Mouse (Mus musculus) embryonic fibroblast, embryonic 13.5 days (primary cell): ENCODE data around the gene Wnt3.

Experiments
- CTCF ChIP-seq: IDR thresholded peaks from 2 replicates; pipeline ENCODE4 v1.5.1; 2011; ENCODE audit warnings: mild to moderate bottlenecking, control low read depth, low read length, moderate library complexity, borderline replicate concordance; ENCODE audit not compliant: insufficient read depth
- POLR2A ChIP-seq: IDR thresholded peaks from 2 replicates; pipeline ENCODE4 v1.6.1; 2011; ENCODE audit warnings: low read depth, mild to moderate bottlenecking, control low read depth, low read length, moderate library complexity

DNA sequence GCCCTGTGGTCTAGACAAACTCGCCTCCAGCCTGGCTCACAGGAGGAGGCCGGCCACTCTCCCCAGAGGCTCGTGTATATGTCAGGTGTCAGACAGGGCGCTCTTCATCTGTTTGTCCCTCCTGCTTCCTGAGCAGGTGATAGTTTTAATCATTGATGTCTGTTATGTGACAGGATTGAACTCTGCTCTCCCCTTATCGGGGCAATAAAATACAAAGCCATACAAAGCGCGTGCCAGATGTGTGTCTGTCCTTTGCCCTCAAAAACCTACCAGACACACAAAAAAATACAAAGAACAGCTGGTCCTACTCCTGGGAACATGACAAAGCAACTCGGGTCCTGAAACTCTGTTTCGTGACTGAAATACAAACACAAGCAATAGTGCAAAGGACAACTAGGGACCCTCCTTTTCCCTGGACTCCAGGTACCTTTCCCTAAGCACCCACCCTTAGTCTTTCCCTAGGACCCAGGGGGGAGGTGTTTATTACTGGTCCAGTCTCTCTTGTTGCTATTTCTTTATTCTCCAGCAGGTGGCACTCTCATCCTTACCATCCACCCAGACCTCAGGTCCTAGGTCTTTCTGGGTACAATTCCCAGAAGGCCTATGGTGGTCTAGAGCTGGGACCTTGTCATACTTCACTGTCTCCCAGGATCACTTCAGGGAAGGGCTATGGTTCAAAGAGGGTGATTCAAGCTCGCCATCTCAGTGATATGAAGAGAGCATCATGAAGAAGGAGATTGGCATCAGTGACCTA lies 10.4 kb upstream of the Wnt3 start:
- TF ChIP-seq CTCF (no peak), POLR2A (no peak)
